Mouse (Mus musculus): ENCODE measurements around the gene Fam47c.

Gene Fam47c

DNA sequence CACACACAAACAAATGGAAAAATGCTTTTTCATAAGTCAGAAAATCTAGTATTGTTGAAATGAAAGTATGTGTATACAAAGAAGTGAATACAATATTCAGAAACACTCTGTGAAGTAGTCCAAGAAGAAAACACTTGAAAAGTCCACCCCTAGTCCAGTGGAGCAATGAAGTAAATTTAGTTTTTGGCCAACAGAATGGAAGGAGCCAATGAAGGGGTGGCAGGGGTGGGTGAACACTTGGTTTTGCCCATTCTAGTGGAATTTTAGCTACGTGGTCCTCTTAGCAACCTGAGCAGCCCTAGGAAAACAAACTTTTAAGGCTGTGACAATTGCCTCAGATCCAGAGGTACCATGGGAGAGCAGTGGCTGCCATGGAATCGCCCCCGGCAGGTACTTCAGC is at the start of gene Fam47c:
Gene Fam47c, plus strand, starts transcription at position 301 of the 400 bp plus-strand sequence.
- DNase-seq, result no peak

DNA sequence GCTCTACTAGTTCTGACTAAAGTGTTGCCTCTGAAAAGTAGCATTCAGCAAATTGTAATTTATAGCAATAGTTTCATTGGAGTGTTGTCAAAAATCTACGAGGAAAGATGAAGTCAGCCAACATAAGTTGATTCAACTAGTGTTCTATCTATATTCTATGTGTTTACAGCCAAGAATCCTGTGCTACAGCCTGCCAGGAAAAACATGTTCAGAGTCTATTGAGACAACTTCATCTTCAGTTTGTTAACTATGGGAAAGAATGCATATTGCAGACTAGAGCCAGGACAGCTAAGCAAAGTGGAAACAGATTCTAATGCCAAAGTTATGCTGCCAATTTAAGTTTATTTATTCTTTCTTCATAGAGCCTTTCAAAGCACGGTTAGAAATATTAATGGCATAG is 31.8 kb downstream of the Fam47c start:
- no peak for DNase-seq

DNA sequence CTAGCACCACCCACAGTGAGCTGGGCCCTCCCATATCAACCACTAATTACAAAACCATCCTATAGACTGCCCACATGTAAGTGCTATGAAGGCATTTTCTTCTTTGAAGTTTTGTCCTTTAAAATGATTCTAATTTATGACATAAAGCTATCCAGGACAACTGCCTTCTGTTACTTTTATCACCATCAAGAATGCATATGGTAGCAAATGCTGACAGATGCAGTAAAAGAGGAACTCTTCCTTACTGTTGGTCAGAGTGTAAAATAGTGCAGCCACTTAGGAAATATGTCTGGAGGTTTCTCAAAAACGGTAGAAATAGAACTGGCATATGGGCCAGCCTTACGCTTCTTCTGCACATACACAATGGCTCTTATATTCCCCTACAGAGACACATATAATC is 39.5 kb downstream of the Fam47c start:
- DNase-seq, result no peak

Data from kidney, postnatal 4 days (tissue).